Mouse (Mus musculus): ENCODE data around the gene Gm281. TPM values are rescaled to one million over a fixed set of nuclear protein-coding genes. Genes with fewer than 3 reads are reported as not detected.

Gene Gm281
- polyA plus RNA-seq, 1 experiment from 2014 or later = not detected

DNA sequence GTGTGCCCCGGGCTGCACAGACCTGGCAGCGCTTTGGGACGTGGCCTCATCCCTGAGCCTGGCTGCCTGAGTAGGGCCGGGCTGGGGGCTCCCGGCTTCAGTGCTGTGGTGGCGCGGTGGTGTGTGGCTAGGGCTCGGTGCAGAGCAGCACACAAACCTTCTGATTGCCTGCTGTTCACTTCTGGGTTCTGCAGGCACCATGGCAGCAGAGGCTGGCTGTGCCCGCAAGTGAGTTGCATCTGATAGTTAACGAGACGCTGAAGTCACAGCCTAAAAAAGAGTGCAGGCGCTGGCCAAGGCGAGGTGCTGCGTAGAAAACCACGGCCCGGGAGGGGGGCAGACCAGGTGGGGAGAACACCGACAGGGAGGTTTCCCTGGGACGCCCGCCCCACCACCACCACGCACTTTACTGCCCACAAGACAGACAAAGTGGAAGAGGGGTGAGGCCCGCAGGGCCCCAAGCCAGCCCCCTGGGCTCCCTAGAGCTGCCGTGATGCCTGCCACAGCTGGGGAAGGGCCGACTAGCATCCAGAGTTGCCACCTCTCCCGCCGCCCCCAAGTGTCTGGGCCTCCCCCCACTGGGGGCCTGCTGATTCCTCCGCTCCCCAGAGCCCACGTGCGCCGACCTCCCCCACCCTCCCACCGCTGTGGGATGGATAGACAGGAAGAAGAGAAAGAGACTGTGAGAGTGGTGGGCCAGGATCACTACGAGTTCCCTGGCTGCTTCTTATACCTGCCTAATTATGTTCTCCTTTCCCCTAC, 19.2 kb upstream of the Gm281 start:
- WGBS = 38% methylated on average over 28 of the region's 31 CpGs
- DNase-seq (ENCODE audit: low spot score) (no peak), ATAC-seq (replicated peaks; ENCODE audit: low FRiP score, low read depth) (peak; percentile 54; the same call in 1 of the 2 replicates)
- Histone ChIP-seq H3K27ac (no peak overlapping the region), H3K4me1 (replicated peaks; ENCODE audit: insufficient read depth, low read length) (no peaks in the 10 kb centered on the region), H3K36me3 (ENCODE audit: insufficient read depth, low read length) (no peaks in the 10 kb centered on the region), H3K4me3 (replicated peaks; ENCODE audit: low read depth, low read length) (peak overlapping the region; percentile 27), H3K9me3 (replicated peaks; ENCODE audit: low read length) (no peaks in the 10 kb centered on the region), H3K4me2 (ENCODE audit: low read length) (peak overlapping the region; percentile 59), H3K27me3 (ENCODE audit: insufficient read depth, low read length) (no peaks in the 10 kb centered on the region), H3K9ac (ENCODE audit: low read depth, low read length) (peak overlapping the region; percentile 43)
- no peak for TF ChIP-seq CTCF (IDR thresholded peaks at IDR 0.05; ENCODE audit: low read depth)

DNA sequence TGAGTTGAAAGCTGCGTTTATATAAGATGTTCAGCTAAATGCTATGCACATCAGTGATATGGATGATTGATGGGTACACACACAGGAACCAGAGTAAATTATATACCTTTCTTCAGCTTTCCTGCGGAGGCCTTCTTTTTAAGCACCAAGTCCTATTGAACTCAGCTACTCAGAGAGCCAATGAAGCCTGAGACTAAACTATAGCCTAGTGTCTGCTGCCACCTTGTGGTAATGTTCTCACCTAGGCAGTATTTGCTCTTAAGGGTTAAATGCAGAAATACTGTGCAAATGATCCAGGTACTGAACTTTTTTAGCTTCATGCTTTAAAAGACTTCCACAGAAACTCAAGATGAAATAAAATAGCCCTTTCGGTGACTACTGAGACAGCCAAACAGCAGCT, 3.4 kb upstream of the Gm281 start:
- 0 out of 2 replicates have a peak, but pooled peaks have one; percentile 68 for ATAC-seq (replicated peaks; ENCODE audit: low FRiP score, low read depth)
- 39% methylated on average over 3 of the region's 3 CpGs for WGBS

DNA sequence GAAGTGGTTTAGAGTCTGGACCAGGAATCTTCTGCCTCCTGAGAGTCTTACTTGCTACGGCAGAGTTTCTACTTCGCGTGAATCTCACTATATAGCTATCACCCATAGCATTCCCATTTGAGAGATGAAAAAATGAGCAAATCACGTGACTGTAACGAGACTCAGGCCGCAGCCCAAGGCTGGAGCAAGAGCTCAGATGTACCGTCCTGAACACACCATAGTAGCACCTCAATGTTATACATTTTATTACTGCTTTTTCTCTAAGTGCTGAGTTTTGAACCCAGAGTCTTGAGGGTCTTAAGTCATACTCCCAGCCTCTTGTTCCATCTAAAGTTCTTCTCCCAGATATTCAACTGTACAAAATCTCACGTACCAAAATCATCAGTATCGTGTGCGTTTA, 2.9 kb upstream of the Gm281 start:
- H3K4me2 ChIP-seq (ENCODE audit: low read length) = no peak overlapping the region
- no peaks in the 10 kb centered on the region for H3K4me1 ChIP-seq (replicated peaks; ENCODE audit: insufficient read depth, low read length)
- DNase-seq (ENCODE audit: low spot score) = no peak
- H3K9me3 ChIP-seq (replicated peaks; ENCODE audit: low read length) = no peaks in the 10 kb centered on the region
- no peak for TF ChIP-seq CTCF (IDR thresholded peaks at IDR 0.05; ENCODE audit: low read depth)
- no peak overlapping the region for H3K9ac ChIP-seq (ENCODE audit: low read depth, low read length)
- H3K27me3 ChIP-seq (ENCODE audit: insufficient read depth, low read length) = no peaks in the 10 kb centered on the region
- WGBS = 86% methylated on average over 10 of the region's 10 CpGs
- H3K4me3 ChIP-seq (replicated peaks; ENCODE audit: low read depth, low read length) = no peak overlapping the region
- no peak overlapping the region for H3K27ac ChIP-seq
- no peak for ATAC-seq (replicated peaks; ENCODE audit: low FRiP score, low read depth)
- no peaks in the 10 kb centered on the region for H3K36me3 ChIP-seq (ENCODE audit: insufficient read depth, low read length)

More for the DNA sequence above, 3.4 kb upstream of the Gm281 start:
- Histone ChIP-seq H3K27me3 (ENCODE audit: insufficient read depth, low read length) (no peaks in the 10 kb centered on the region), H3K4me3 (replicated peaks; ENCODE audit: low read depth, low read length) (no peak overlapping the region), H3K36me3 (ENCODE audit: insufficient read depth, low read length) (no peaks in the 10 kb centered on the region), H3K9ac (ENCODE audit: low read depth, low read length) (no peak overlapping the region), H3K9me3 (replicated peaks; ENCODE audit: low read length) (no peaks in the 10 kb centered on the region), H3K4me2 (ENCODE audit: low read length) (no peak overlapping the region), H3K4me1 (replicated peaks; ENCODE audit: insufficient read depth, low read length) (no peaks in the 10 kb centered on the region), H3K27ac (no peak overlapping the region)
- TF ChIP-seq CTCF (IDR thresholded peaks at IDR 0.05; ENCODE audit: low read depth) = peak; percentile 92
- DNase-seq (ENCODE audit: low spot score) = peak; percentile 90

DNA sequence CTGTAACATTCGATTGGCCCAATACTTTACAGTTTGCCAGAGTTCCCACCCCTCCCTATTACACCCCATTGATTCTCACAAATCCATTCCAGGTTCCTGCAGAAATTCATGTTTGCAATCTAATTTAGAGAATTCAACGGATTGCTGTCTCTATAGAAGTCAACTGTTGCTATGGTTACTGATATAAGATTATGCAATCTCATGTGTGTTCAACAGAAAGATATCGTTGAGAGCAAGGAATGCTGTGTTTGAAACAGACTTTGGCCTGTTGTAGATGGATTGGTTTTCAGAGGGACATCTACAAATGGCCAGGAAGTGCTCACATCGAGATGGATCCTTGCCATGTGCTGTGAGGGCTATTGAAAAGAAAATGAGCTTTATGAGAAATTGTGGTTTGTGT, 929 bp upstream of the Gm281 start:
- H3K9me3 ChIP-seq (replicated peaks; ENCODE audit: low read length) = no peaks in the 10 kb centered on the region
- H3K36me3 ChIP-seq (ENCODE audit: insufficient read depth, low read length) = no peaks in the 10 kb centered on the region
- H3K4me3 ChIP-seq (replicated peaks; ENCODE audit: low read depth, low read length) = no peak overlapping the region
- no peak overlapping the region for H3K27ac ChIP-seq
- no peak overlapping the region for H3K4me2 ChIP-seq (ENCODE audit: low read length)
- DNase-seq (ENCODE audit: low spot score) (no peak), ATAC-seq (replicated peaks; ENCODE audit: low FRiP score, low read depth) (no peak)
- no peaks in the 10 kb centered on the region for H3K4me1 ChIP-seq (replicated peaks; ENCODE audit: insufficient read depth, low read length)
- no peaks in the 10 kb centered on the region for H3K27me3 ChIP-seq (ENCODE audit: insufficient read depth, low read length)
- no peak for TF ChIP-seq CTCF (IDR thresholded peaks at IDR 0.05; ENCODE audit: low read depth)
- H3K9ac ChIP-seq (ENCODE audit: low read depth, low read length) = no peak overlapping the region
- WGBS = 78% methylated on average over 4 of the region's 4 CpGs

DNA sequence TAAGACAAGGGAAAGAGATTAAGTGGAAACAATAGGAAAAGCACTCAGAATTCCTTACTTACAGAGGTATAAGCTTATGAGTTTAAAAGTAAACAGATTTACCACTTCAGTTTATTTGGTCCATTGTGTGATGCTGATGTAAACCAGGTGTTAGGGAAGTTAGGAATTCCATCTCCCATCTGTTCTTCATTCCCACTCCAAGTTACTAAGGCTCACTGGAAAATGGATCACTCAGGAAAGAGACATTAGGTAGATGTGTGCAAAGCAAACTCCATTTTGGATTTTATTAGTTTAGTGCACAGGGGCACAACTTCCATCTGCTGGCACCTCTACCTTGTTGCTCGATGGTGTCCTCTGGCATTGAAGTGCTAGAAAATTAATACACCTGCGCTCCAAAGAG, 4.1 kb downstream of the Gm281 start:
- no peak for TF ChIP-seq CTCF (IDR thresholded peaks at IDR 0.05; ENCODE audit: low read depth)

DNA sequence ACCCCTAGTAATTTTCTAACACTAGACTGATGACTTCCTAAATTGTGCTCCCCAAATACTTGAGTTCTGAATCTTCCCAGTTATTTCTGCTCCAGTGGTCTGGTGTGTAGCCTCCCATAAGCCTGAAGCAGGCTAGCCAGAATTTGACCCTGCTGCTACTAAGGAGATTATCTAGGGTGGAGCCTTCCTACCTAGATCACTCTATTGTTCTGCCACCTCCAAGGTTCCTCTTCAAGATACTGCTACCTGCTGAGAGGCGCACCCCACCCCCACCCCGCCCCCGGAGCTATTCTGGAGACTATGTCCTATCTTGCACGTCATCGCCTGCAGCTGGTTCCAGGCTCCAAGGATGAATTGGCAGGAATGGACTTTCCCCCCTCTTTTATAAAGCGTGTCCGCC, 7.1 kb downstream of the Gm281 start:
- Histone ChIP-seq H3K4me2 (ENCODE audit: low read length) (no peak overlapping the region), H3K4me3 (replicated peaks; ENCODE audit: low read depth, low read length) (no peak overlapping the region), H3K36me3 (ENCODE audit: insufficient read depth, low read length) (no peaks in the 10 kb centered on the region), H3K4me1 (replicated peaks; ENCODE audit: insufficient read depth, low read length) (no peaks in the 10 kb centered on the region), H3K27me3 (ENCODE audit: insufficient read depth, low read length) (no peaks in the 10 kb centered on the region), H3K9ac (ENCODE audit: low read depth, low read length) (no peak overlapping the region), H3K9me3 (replicated peaks; ENCODE audit: low read length) (no peaks in the 10 kb centered on the region), H3K27ac (no peak overlapping the region)
- DNase-seq (ENCODE audit: low spot score) (no peak), ATAC-seq (replicated peaks; ENCODE audit: low FRiP score, low read depth) (no peak)
- TF ChIP-seq CTCF (IDR thresholded peaks at IDR 0.05; ENCODE audit: low read depth) = no peak
- 88% methylated on average over 7 of the region's 7 CpGs for WGBS

More for the DNA sequence above, 4.1 kb downstream of the Gm281 start:
- Histone ChIP-seq H3K4me2 (ENCODE audit: low read length) (no peak overlapping the region), H3K27me3 (ENCODE audit: insufficient read depth, low read length) (no peaks in the 10 kb centered on the region), H3K36me3 (ENCODE audit: insufficient read depth, low read length) (no peaks in the 10 kb centered on the region), H3K4me1 (replicated peaks; ENCODE audit: insufficient read depth, low read length) (no peaks in the 10 kb centered on the region), H3K4me3 (replicated peaks; ENCODE audit: low read depth, low read length) (no peak overlapping the region), H3K9me3 (replicated peaks; ENCODE audit: low read length) (no peaks in the 10 kb centered on the region), H3K27ac (no peak overlapping the region), H3K9ac (ENCODE audit: low read depth, low read length) (no peak overlapping the region)
- 86% methylated on average over 2 of the region's 2 CpGs for WGBS
- no peak for ATAC-seq (replicated peaks; ENCODE audit: low FRiP score, low read depth)
- DNase-seq (ENCODE audit: low spot score) = no peak
